Mouse (Mus musculus) Patski (cell line): ENCODE measurements around the gene Cfap299. TPM values are rescaled to one million over a fixed set of nuclear protein-coding genes. Genes with fewer than 3 reads are reported as not detected.
A peak's percentile ranks its signal among the peaks of the same experiment; 100 is the strongest.

ENCODE experiments used
- ATAC-seq: fragments of 100-300 bp; one replicate; pipeline ENCODE4 v1.8.0; 2021
- CTCF ChIA-PET: fragments of 350-600 bp; sonication (Branson Sonifier 250); formaldehyde crosslinking; loops from one replicate; lab custom pipeline; 2022; ENCODE audit warnings: inconsistent platforms; lab: Charles Lee
- POLR2A ChIA-PET: fragments of 350-600 bp; sonication (Branson Sonifier 250); formaldehyde crosslinking; loops from one replicate; lab custom pipeline; 2022; ENCODE audit warnings: antibody characterized with exemption, inconsistent platforms; lab: Charles Lee
- DNase-seq: peaks from one replicate; pipeline ENCODE4 v3.0.0-alpha.2; 2011; ENCODE audit warnings: low read depth, low spot score
- H3K27me3 ChIP-seq: fragments of 371-371 bp; one replicate; pipeline ENCODE4 v1.5.1; 2021
- CTCF ChIP-seq: fragments of 100-300 bp; IDR thresholded peaks from one replicate; pipeline ENCODE4 v1.5.1; 2021
- in situ Hi-C: fragments of 300-500 bp; cut with MboI; formaldehyde crosslinking; loops from 3 replicates; pipeline ENCODE4 v1.11.1; 2018; ENCODE audit warnings: low pct_unique_long_range_greater_than_20kb, mixed read lengths
- polyA plus RNA-seq: library from polyadenylated mRNA; unstranded; gene quantifications from one replicate; pipeline ENCODE4 v1.2.3, GENCODE M21; 2021

Cfap299 gene
- polyA plus RNA-seq, 1 experiment from 2014 or later, result 0.23 TPM

DNA sequence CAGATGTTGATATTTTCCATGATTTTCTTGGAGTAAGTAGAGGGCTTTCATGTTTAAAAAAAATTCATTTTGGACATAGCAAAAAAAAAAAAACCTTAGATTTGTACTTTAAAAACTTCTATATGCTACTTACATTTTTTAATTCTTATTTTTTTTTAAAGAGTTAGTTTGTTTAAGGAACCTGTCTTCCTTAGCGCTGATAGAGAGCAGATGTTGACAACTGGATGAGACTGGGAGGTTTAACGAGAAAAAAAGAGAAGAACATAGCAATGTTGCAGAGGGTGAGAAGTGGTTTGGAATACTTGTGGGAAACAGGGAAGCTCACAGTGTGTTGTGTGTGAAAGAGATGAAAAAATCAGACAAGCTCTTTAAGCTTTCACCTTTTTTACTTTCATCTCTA is 191.0 kb downstream of the Cfap299 start:
- POLR2A ChIA-PET, result no interaction called here
- no peak for TF ChIP-seq CTCF
- in situ Hi-C loops, result no loop called here

GRCm38 (mm10) chr5:98522270-98522977 is 193.3 kb downstream of the Cfap299 start:
- ChIA-PET CTCF (interaction anchor here (1.0 to 1.1 kb wide), 2 partner anchors 9 to 11 kb away, joined by 3 to 4 read pairs; no protein-coding TSS in a partner anchor), POLR2A (no interaction called here)
- TF ChIP-seq CTCF, result no peak
- no peak for ATAC-seq
- DNase-seq, result no peak
- in situ Hi-C loops, result no loop called here
- no peaks in the 10 kb centered on the region for H3K27me3 ChIP-seq

More for the DNA sequence above, 191.0 kb downstream of the Cfap299 start:
- DNase-seq (no peak), ATAC-seq (no peak)
- CTCF ChIA-PET, result interaction anchor here (1.0 to 1.1 kb wide), 2 partner anchors 34 to 85 kb away, joined by 3 read pairs; no protein-coding TSS in a partner anchor
- no peaks in the 10 kb centered on the region for H3K27me3 ChIP-seq

- in situ Hi-C loops, result no loop called here
- no peak for TF ChIP-seq CTCF
- ATAC-seq (no peak), DNase-seq (no peak)
- ChIA-PET CTCF (no interaction called here), POLR2A (no interaction called here)
- no peaks in the 10 kb centered on the region for H3K27me3 ChIP-seq
These were observed 193.9 kb downstream of the Cfap299 start for GRCm38 (mm10) chr5:98523050-98523449.

DNA sequence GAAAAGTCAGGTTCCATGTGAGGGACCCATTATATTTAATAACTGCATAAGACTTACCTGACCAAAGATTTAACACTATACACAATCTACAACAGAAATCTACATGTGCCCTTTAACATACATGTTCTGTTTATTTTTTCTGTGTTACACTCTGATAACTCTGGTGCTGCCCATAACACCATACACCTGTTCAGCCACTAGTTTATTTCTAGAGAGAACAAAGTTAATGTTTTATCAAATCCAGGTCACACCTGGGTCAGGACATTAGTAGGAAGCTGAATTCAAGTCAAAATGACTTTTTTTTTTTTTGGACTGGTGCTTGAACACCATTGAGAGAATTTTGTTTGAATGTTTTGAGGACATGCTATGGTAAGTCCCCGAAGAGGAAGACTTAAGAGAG is 194.7 kb downstream of the Cfap299 start:
- ATAC-seq (no peak), DNase-seq (no peak)
- in situ Hi-C loops, result no loop called here
- POLR2A ChIA-PET, result no interaction called here
- H3K27me3 ChIP-seq, result no peaks in the 10 kb centered on the region
- no peak for TF ChIP-seq CTCF
- CTCF ChIA-PET, result interaction anchor here (0.7 kb wide), 1 partner anchor 12 kb away, joined by 3 read pairs; no protein-coding TSS in a partner anchor

DNA sequence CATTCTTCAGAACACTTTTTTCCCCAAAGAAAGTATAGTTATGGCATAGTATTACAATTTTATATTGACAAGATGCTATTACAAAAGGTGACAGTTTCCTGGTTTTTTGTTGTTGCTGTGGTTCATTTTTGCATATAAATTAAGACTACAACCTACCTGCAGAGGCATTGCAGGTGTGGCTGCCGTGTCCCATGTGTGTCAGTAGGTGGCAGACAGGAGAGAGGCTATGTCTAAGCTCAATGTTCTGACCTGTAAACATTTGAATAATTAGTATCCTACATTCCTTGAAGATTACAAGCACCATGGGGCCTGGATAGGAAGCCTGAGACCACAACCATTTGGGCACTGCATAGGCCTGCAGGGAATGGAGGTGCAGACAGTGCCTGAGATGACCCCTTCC is 212.2 kb downstream of the Cfap299 start:
- in situ Hi-C loops, result no loop called here
- CTCF ChIA-PET, result no interaction called here
- no peak for ATAC-seq

GRCm38 (mm10) chr5:98550285-98550684 is 221.2 kb downstream of the Cfap299 start:
- ATAC-seq (no peak), DNase-seq (no peak)
- POLR2A ChIA-PET, result no interaction called here
- in situ Hi-C loops, result no loop called here
- no peak for TF ChIP-seq CTCF
- H3K27me3 ChIP-seq, result no peaks in the 10 kb centered on the region
- CTCF ChIA-PET, result no interaction called here

More for the DNA sequence above, 212.2 kb downstream of the Cfap299 start:
- no peaks in the 10 kb centered on the region for H3K27me3 ChIP-seq
- no peak for DNase-seq
- POLR2A ChIA-PET, result no interaction called here
- TF ChIP-seq CTCF, result peak; percentile 63

- H3K27me3 ChIP-seq, result no peaks in the 10 kb centered on the region
- POLR2A ChIA-PET, result no interaction called here
- ATAC-seq (peak; percentile 56), DNase-seq (no peak)
- in situ Hi-C loops, result no loop called here
- CTCF ChIA-PET, result no interaction called here
- no peak for TF ChIP-seq CTCF
These were observed 221.8 kb downstream of the Cfap299 start for GRCm38 (mm10) chr5:98550873-98551272.

DNA sequence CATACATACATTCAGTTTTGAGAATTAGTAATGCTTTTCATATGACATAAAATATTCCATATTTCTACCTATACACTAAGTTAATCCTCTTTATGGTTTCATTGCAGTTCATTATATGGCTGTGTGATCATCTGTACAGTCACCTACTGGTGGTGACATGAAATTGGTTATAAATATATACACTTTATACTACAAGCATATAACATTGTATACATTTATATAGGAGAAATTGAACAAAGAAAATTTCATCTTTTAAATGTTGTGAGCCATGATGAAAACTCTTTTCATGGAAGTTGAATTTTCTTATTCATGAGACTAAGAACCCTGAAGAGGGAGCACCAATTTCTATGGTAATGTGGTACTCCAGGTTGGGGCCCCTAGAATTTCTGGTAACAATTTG is 223.3 kb downstream of the Cfap299 start, which contains the start of gene Gm11111:
TSS of gene Gm11111 (plus strand) at position 301 of the 400 bp plus-strand sequence.
- CTCF ChIA-PET, result interaction anchor here (1.0 kb wide), 1 partner anchor 9 kb away, joined by 4 read pairs; no protein-coding TSS in a partner anchor

DNA sequence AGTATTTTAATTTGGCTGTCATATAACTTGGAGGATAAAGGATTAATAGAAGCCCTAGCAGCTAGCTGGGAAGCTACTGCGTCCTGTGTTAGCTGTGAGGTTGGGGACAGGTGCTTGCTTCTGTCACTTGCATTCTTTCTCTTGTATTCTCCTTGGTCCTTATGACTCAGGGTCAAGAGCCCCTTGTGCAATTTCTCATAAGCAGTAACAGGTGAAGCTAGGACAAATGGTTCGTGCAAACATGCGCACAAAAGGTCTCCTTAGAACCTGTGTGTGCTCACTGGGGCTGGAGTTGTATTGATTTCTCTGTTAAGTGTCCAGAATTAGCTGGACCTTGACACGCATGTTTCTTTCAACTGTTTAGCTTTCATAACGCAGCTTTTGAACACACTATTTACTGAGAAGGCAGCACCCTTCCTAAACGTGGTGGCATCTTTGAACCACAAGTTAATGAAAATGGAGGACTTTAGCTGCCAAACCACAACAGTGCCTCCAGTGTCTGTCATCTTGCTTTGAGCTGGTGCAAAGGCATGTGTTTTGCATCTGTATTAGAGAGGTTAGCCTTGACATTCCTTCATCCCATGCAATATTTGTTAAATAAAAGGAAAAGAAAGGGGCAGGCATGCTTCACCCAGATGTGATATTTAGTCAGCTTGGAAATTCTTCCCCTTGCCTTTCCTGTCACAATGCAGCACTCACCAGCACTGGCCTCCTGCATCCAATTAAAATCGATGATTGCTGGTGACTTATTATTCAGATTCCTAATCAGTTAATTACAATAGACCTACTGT is 223.9 kb downstream of the Cfap299 start:
- in situ Hi-C loops, result no loop called here
- no peak for DNase-seq
- ChIA-PET CTCF (interaction anchor here (1.0 kb wide), 1 partner anchor 8 kb away, joined by 4 read pairs; no protein-coding TSS in a partner anchor), POLR2A (no interaction called here)
- TF ChIP-seq CTCF, result no peak
- ATAC-seq, result no peak
- no peaks in the 10 kb centered on the region for H3K27me3 ChIP-seq

More for the DNA sequence above, 223.3 kb downstream of the Cfap299 start, which contains the start of gene Gm11111:
- ATAC-seq (no peak), DNase-seq (no peak)
- in situ Hi-C loops, result no loop called here
- TF ChIP-seq CTCF, result no peak
- POLR2A ChIA-PET, result no interaction called here
- H3K27me3 ChIP-seq, result no peaks in the 10 kb centered on the region

DNA sequence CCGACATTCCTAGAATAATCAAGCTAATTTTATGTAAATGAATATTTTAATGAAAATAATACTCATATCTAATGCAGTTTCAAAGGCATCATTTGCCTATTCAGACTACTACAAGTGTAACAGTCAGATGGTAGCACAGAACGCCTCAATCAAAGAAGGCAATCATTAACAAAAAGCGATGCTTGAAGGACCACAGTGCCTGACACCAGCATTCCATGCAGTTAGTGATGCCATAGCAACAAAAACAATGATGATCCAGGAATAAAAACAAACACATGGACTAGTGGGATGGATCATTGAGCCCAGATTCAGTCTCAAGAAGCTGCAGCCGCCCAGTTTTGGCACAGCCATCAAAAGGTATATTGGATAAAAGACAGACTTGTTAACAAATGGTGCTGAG is 232.2 kb downstream of the Cfap299 start:
- peak; percentile 85 for DNase-seq
- in situ Hi-C loops, result loop anchor here (5.0 kb wide), 1 partner anchor 134 kb away; no protein-coding TSS in a partner anchor

More for the DNA sequence above, 232.2 kb downstream of the Cfap299 start:
- peak; percentile 98 for ATAC-seq
- CTCF ChIA-PET, result interaction anchor here (1.3 to 5.0 kb wide), 2 partner anchors 8 to 14 kb away, joined by 4 to 29 read pairs; partner anchors contain the start of gene Gm11111
- no peak for TF ChIP-seq CTCF
- H3K27me3 ChIP-seq, result no peaks in the 10 kb centered on the region
- POLR2A ChIA-PET, result interaction anchor here (0.6 kb wide), 1 partner anchor 1543 kb away, joined by 6 read pairs; no protein-coding TSS in a partner anchor
